Mouse (Mus musculus): ENCODE data around the gene Cx3cr1.

- TF ChIP-seq POLR2A (IDR thresholded peaks at IDR 0.05; ENCODE audit: insufficient read depth, low read length) = no peak
- no peak for TF ChIP-seq EP300 (IDR thresholded peaks at IDR 0.05; ENCODE audit: insufficient read depth, low read depth, low read length)
- TF ChIP-seq CTCF (IDR thresholded peaks at IDR 0.05; ENCODE audit: low read depth, low read length) = no peak
These were observed 15.0 kb downstream of the Cx3cr1 start for GRCm38 (mm10) chr9:120054545-120055277.
